Mouse (Mus musculus): ENCODE results near the gene Spcs2. TPM values are rescaled to one million over a fixed set of nuclear protein-coding genes. Genes with fewer than 3 reads are reported as not detected.

The Spcs2 gene
- polyA plus RNA-seq, 1 experiment = 111 TPM

DNA sequence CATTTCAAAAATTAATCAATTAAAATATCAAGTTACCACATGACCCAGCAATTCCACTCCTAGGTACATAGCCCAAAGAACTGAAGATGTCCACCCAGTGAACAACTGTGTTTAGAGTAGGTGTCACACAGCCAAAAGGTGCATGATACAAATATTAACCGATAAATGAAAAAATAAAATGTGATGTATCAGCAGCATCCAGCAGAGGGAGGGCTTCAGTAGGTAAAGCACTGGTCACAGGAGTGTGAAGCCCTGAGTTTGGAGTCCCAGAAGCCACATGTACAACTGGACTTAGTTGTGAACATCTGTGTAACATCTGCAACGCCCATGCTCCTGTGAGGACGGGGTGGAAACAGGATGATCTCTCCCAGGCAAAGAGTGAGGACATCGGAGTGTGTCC lies 9.0 kb downstream of the Spcs2 start:
- Histone ChIP-seq H3K4me2 (ENCODE audit: low read depth) (no peak overlapping the region), H3K36me3 (ENCODE audit: control insufficient read depth, insufficient read depth) (peaks cover 9% of the 10 kb centered on the region), H3K4me3 (no peak overlapping the region), H3ac (ENCODE audit: control insufficient read depth, insufficient read length) (no peak overlapping the region), H3K27me3 (ENCODE audit: control insufficient read depth, insufficient read depth, insufficient read length) (no peaks in the 10 kb centered on the region), H3K79me2 (ENCODE audit: control insufficient read depth, insufficient read depth) (peaks cover 75% of the 10 kb centered on the region)
- TF ChIP-seq POLR2AphosphoS2 (IDR thresholded peaks at IDR 0.05; ENCODE audit: insufficient read length, low read depth) (no peak), MAX (IDR thresholded peaks at IDR 0.05; ENCODE audit: low read depth) (no peak), SRF (IDR thresholded peaks at IDR 0.05; ENCODE audit: control insufficient read depth, insufficient read length, low read depth) (no peak), TCF12 (IDR thresholded peaks at IDR 0.05; ENCODE audit: insufficient read depth, poor library complexity, severe bottlenecking) (no peak), CEBPB (IDR thresholded peaks at IDR 0.05; ENCODE audit: insufficient read depth, poor library complexity, severe bottlenecking) (no peak)

DNA sequence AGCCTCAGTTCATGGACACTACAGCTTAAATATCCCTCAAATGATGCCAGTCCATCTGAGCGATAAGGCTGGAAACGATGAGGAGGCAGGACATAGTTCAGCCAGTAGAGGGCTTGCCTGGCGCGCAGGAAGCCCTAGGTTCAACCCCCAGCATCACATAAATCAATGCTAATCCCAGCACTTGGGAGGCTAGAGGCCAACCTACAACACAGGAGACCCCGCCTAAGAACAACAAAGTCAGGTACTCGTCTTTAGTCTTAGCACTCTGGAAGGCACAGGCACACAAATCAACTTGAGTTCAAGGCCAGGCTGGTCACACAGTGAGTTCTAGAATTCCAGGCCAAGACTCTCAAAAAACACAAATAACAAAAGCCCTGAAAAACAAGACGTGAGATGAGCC lies 9.9 kb downstream of the Spcs2 start:
- peaks cover 72% of the 10 kb centered on the region for H3K79me2 ChIP-seq (ENCODE audit: control insufficient read depth, insufficient read depth)
- no peaks in the 10 kb centered on the region for H3K27me3 ChIP-seq (ENCODE audit: control insufficient read depth, insufficient read depth, insufficient read length)
- H3K36me3 ChIP-seq (ENCODE audit: control insufficient read depth, insufficient read depth) = peaks cover 16% of the 10 kb centered on the region
- H3K4me3 ChIP-seq = no peak overlapping the region
- no peak overlapping the region for H3K4me2 ChIP-seq (ENCODE audit: low read depth)
- TF ChIP-seq MYOD1 (IDR thresholded peaks at IDR 0.05; ENCODE audit: control insufficient read depth in 1 of 3, insufficient read length in 2 of 3, low read depth in 2 of 3) (no peak), CEBPB (IDR thresholded peaks at IDR 0.05; ENCODE audit: insufficient read depth, poor library complexity, severe bottlenecking) (no peak), TCF3 (IDR thresholded peaks at IDR 0.05; ENCODE audit: insufficient read length, low read depth) (no peak), POLR2A (IDR thresholded peaks at IDR 0.05; ENCODE audit: insufficient read length, low read depth) (no peak), E2F4 (IDR thresholded peaks at IDR 0.05; ENCODE audit: insufficient read depth) (no peak), MYOG (IDR thresholded peaks at IDR 0.05; ENCODE audit: control insufficient read depth in 1 of 3, insufficient read depth in 1 of 3, insufficient read length in 2 of 3, low read depth in 2 of 3) (no peak), SRF (IDR thresholded peaks at IDR 0.05; ENCODE audit: control insufficient read depth, insufficient read length, low read depth) (no peak), USF1 (IDR thresholded peaks at IDR 0.05; ENCODE audit: low read depth) (no peak), MAX (IDR thresholded peaks at IDR 0.05; ENCODE audit: low read depth) (no peak), POLR2AphosphoS2 (IDR thresholded peaks at IDR 0.05; ENCODE audit: insufficient read length, low read depth) (no peak), TCF12 (IDR thresholded peaks at IDR 0.05; ENCODE audit: insufficient read depth, poor library complexity, severe bottlenecking) (no peak), REST (IDR thresholded peaks at IDR 0.05; ENCODE audit: insufficient read depth, insufficient read length) (no peak)
- H3ac ChIP-seq (ENCODE audit: control insufficient read depth, insufficient read length) = no peak overlapping the region

DNA sequence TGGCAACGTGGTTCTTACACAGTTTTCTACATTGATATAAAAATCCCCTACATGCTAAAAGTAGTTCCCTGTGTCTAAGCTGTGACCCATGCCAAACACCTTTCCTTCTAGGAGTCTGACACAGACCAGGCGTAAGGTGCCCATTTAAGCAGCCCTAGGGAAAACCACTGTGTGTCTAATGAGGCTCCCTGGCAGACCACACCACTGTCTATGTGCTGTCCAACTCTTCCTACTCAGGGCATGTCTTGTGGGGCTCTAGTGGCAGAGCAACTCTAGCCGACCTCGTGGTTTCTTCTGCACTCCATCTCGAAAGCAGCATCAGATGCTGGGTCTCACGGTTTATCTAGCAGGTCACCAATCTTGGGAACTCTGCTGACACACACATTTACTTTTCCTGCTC lies 11.6 kb downstream of the Spcs2 start:
- no peaks in the 10 kb centered on the region for H3K27me3 ChIP-seq (ENCODE audit: control insufficient read depth, insufficient read depth, insufficient read length)
- H3K4me3 ChIP-seq = no peak overlapping the region
- H3K79me2 ChIP-seq (ENCODE audit: control insufficient read depth, insufficient read depth) = peaks cover 56% of the 10 kb centered on the region
- TF ChIP-seq TCF12 (IDR thresholded peaks at IDR 0.05; ENCODE audit: insufficient read depth, poor library complexity, severe bottlenecking) (no peak), MYOD1 (IDR thresholded peaks at IDR 0.05; ENCODE audit: control insufficient read depth in 1 of 3, insufficient read length in 2 of 3, low read depth in 2 of 3) (no peak), E2F4 (IDR thresholded peaks at IDR 0.05; ENCODE audit: insufficient read depth) (no peak), POLR2A (IDR thresholded peaks at IDR 0.05; ENCODE audit: insufficient read length, low read depth) (no peak), TCF3 (IDR thresholded peaks at IDR 0.05; ENCODE audit: insufficient read length, low read depth) (no peak), MAX (IDR thresholded peaks at IDR 0.05; ENCODE audit: low read depth) (no peak), USF1 (IDR thresholded peaks at IDR 0.05; ENCODE audit: low read depth) (no peak), POLR2AphosphoS2 (IDR thresholded peaks at IDR 0.05; ENCODE audit: insufficient read length, low read depth) (no peak), REST (IDR thresholded peaks at IDR 0.05; ENCODE audit: insufficient read depth, insufficient read length) (no peak), SRF (IDR thresholded peaks at IDR 0.05; ENCODE audit: control insufficient read depth, insufficient read length, low read depth) (no peak), CEBPB (IDR thresholded peaks at IDR 0.05; ENCODE audit: insufficient read depth, poor library complexity, severe bottlenecking) (no peak), MYOG (IDR thresholded peaks at IDR 0.05; ENCODE audit: control insufficient read depth in 1 of 3, insufficient read depth in 1 of 3, insufficient read length in 2 of 3, low read depth in 2 of 3) (no peak)
- H3K36me3 ChIP-seq (ENCODE audit: control insufficient read depth, insufficient read depth) = peaks cover 28% of the 10 kb centered on the region
- no peak overlapping the region for H3K4me2 ChIP-seq (ENCODE audit: low read depth)
- no peak overlapping the region for H3ac ChIP-seq (ENCODE audit: control insufficient read depth, insufficient read length)

DNA sequence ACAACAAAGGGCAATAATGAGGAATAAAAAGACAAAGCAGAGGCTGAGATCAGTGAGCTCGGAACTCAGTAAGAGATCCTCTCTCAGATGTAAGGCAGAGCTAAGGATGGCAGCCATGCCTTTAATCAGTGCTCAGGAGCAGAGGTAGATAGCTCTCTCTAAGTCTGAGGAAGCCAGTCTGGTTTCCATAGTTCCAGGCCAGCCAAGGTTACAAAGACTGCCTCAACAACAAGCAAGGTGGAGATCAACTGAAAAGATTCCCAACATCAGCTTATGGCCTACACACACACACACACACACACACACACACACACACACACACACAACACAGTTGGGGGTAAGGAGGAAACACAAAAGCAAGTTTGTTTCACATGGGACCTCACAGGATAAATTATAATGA lies 12.1 kb downstream of the Spcs2 start:
- Histone ChIP-seq H3ac (ENCODE audit: control insufficient read depth, insufficient read length) (no peak overlapping the region), H3K36me3 (ENCODE audit: control insufficient read depth, insufficient read depth) (peaks cover 28% of the 10 kb centered on the region), H3K4me3 (no peak overlapping the region), H3K79me2 (ENCODE audit: control insufficient read depth, insufficient read depth) (peaks cover 51% of the 10 kb centered on the region), H3K4me2 (ENCODE audit: low read depth) (no peak overlapping the region), H3K27me3 (ENCODE audit: control insufficient read depth, insufficient read depth, insufficient read length) (no peaks in the 10 kb centered on the region)
- TF ChIP-seq SRF (IDR thresholded peaks at IDR 0.05; ENCODE audit: control insufficient read depth, insufficient read length, low read depth) (no peak), REST (IDR thresholded peaks at IDR 0.05; ENCODE audit: insufficient read depth, insufficient read length) (no peak), TCF12 (IDR thresholded peaks at IDR 0.05; ENCODE audit: insufficient read depth, poor library complexity, severe bottlenecking) (no peak), CEBPB (IDR thresholded peaks at IDR 0.05; ENCODE audit: insufficient read depth, poor library complexity, severe bottlenecking) (no peak), POLR2A (IDR thresholded peaks at IDR 0.05; ENCODE audit: insufficient read length, low read depth) (no peak), POLR2AphosphoS2 (IDR thresholded peaks at IDR 0.05; ENCODE audit: insufficient read length, low read depth) (no peak), MAX (IDR thresholded peaks at IDR 0.05; ENCODE audit: low read depth) (no peak), TCF3 (IDR thresholded peaks at IDR 0.05; ENCODE audit: insufficient read length, low read depth) (no peak), USF1 (IDR thresholded peaks at IDR 0.05; ENCODE audit: low read depth) (no peak), E2F4 (IDR thresholded peaks at IDR 0.05; ENCODE audit: insufficient read depth) (no peak), MYOD1 (IDR thresholded peaks at IDR 0.05; ENCODE audit: control insufficient read depth in 1 of 3, insufficient read length in 2 of 3, low read depth in 2 of 3) (no peak), MYOG (IDR thresholded peaks at IDR 0.05; ENCODE audit: control insufficient read depth in 1 of 3, insufficient read depth in 1 of 3, insufficient read length in 2 of 3, low read depth in 2 of 3) (no peak)

DNA sequence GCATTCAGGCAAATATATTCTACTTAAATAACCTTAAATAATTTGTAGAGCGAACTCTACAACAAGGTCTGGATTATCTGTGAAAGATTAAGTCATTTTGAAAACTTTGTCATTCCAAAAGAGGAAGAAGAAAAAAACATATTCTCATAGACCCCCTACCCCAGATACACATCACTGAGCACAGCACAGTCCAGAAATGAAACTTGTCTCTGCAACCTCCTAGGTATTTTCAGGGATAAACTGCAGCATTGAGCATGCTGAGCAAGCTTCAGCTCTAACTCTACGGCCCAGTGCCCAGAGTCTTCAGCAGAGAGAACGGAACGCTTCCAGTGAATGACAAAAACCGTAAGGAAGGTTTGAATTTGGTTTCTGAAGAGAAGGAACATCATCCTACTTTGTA lies 12.7 kb downstream of the Spcs2 start:
- no peak overlapping the region for H3K4me2 ChIP-seq (ENCODE audit: low read depth)
- H3K4me3 ChIP-seq = no peak overlapping the region
- no peaks in the 10 kb centered on the region for H3K27me3 ChIP-seq (ENCODE audit: control insufficient read depth, insufficient read depth, insufficient read length)
- H3ac ChIP-seq (ENCODE audit: control insufficient read depth, insufficient read length) = no peak overlapping the region
- no peak for TF ChIP-seq CEBPB (IDR thresholded peaks at IDR 0.05; ENCODE audit: insufficient read depth, poor library complexity, severe bottlenecking)
- no peak for TF ChIP-seq TCF12 (IDR thresholded peaks at IDR 0.05; ENCODE audit: insufficient read depth, poor library complexity, severe bottlenecking)
- TF ChIP-seq E2F4 (IDR thresholded peaks at IDR 0.05; ENCODE audit: insufficient read depth) = no peak
- TF ChIP-seq USF1 (IDR thresholded peaks at IDR 0.05; ENCODE audit: low read depth) = no peak
- no peak for TF ChIP-seq TCF3 (IDR thresholded peaks at IDR 0.05; ENCODE audit: insufficient read length, low read depth)
- TF ChIP-seq REST (IDR thresholded peaks at IDR 0.05; ENCODE audit: insufficient read depth, insufficient read length) = no peak
- TF ChIP-seq MAX (IDR thresholded peaks at IDR 0.05; ENCODE audit: low read depth) = no peak
- TF ChIP-seq POLR2AphosphoS2 (IDR thresholded peaks at IDR 0.05; ENCODE audit: insufficient read length, low read depth) = no peak
- no peak for TF ChIP-seq MYOG (IDR thresholded peaks at IDR 0.05; ENCODE audit: control insufficient read depth in 1 of 3, insufficient read depth in 1 of 3, insufficient read length in 2 of 3, low read depth in 2 of 3)
- TF ChIP-seq SRF (IDR thresholded peaks at IDR 0.05; ENCODE audit: control insufficient read depth, insufficient read length, low read depth) = no peak
- no peak for TF ChIP-seq MYOD1 (IDR thresholded peaks at IDR 0.05; ENCODE audit: control insufficient read depth in 1 of 3, insufficient read length in 2 of 3, low read depth in 2 of 3)
- no peak for TF ChIP-seq POLR2A (IDR thresholded peaks at IDR 0.05; ENCODE audit: insufficient read length, low read depth)
- H3K36me3 ChIP-seq (ENCODE audit: control insufficient read depth, insufficient read depth) = peaks cover 25% of the 10 kb centered on the region
- peaks cover 45% of the 10 kb centered on the region for H3K79me2 ChIP-seq (ENCODE audit: control insufficient read depth, insufficient read depth)

Measured in myocyte (in vitro differentiated cells).